Mouse (Mus musculus): Measurements from ENCODE around the gene Cdk17. TPM values are rescaled to one million over a fixed set of nuclear protein-coding genes. Genes with fewer than 3 reads are reported as not detected.
A peak's percentile ranks its signal among the peaks of the same experiment; 100 is the strongest.

The Cdk17 gene
- polyA plus RNA-seq, 1 experiment from 2014 or later: 34.4 TPM

GRCm38 (mm10) chr10:93248416-93248815 lies 87.7 kb downstream of the Cdk17 start:
- Histone ChIP-seq H3K4me2 (ENCODE audit: low read depth, low read length, severe bottlenecking) (no peak overlapping the region), H3K9me3 (ENCODE audit: control insufficient read depth, low read length) (no peaks in the 10 kb centered on the region), H3K36me3 (ENCODE audit: control insufficient read depth, insufficient read depth, low read length) (no peaks in the 10 kb centered on the region), H3K9ac (ENCODE audit: low read length) (no peak overlapping the region), H3K4me1 (replicated peaks; ENCODE audit: control insufficient read depth, insufficient read depth, low read length) (peaks cover 7% of the 10 kb centered on the region; the same call in 1 of the 2 replicates), H3K27me3 (ENCODE audit: control insufficient read depth, insufficient read depth, low read length) (no peaks in the 10 kb centered on the region), H3K4me3 (ENCODE audit: low read depth, low read length) (no peak overlapping the region), H3K27ac (ENCODE audit: low read depth, low read length) (no peak overlapping the region)
- DNase-seq (ENCODE audit: low spot score) (no peak), ATAC-seq (replicated peaks; ENCODE audit: low FRiP score) (no peak)
- WGBS: 84% methylated on average over 8 of the region's 8 CpGs

GRCm38 (mm10) chr10:93249901-93250300 lies 89.2 kb downstream of the Cdk17 start:
- no peak overlapping the region for H3K4me3 ChIP-seq (ENCODE audit: low read depth, low read length)
- H3K27me3 ChIP-seq (ENCODE audit: control insufficient read depth, insufficient read depth, low read length): no peaks in the 10 kb centered on the region
- no peaks in the 10 kb centered on the region for H3K36me3 ChIP-seq (ENCODE audit: control insufficient read depth, insufficient read depth, low read length)
- DNase-seq (ENCODE audit: low spot score) (no peak), ATAC-seq (replicated peaks; ENCODE audit: low FRiP score) (no peak)
- H3K4me2 ChIP-seq (ENCODE audit: low read depth, low read length, severe bottlenecking): no peak overlapping the region
- whole genome bisulfite sequencing: 64% methylated on average over 7 of the region's 7 CpGs
- H3K27ac ChIP-seq (ENCODE audit: low read depth, low read length): no peak overlapping the region
- H3K4me1 ChIP-seq (replicated peaks; ENCODE audit: control insufficient read depth, insufficient read depth, low read length): peaks cover 8% of the 10 kb centered on the region
- no peaks in the 10 kb centered on the region for H3K9me3 ChIP-seq (ENCODE audit: control insufficient read depth, low read length)
- no peak overlapping the region for H3K9ac ChIP-seq (ENCODE audit: low read length)

GRCm38 (mm10) chr10:93250436-93251317 lies 90.0 kb downstream of the Cdk17 start:
- ATAC-seq (replicated peaks; ENCODE audit: low FRiP score) (no peak), DNase-seq (ENCODE audit: low spot score) (no peak)
- no peak overlapping the region for H3K4me3 ChIP-seq (ENCODE audit: low read depth, low read length)
- peaks cover 13% of the 10 kb centered on the region for H3K4me1 ChIP-seq (replicated peaks; ENCODE audit: control insufficient read depth, insufficient read depth, low read length)
- H3K9me3 ChIP-seq (ENCODE audit: control insufficient read depth, low read length): no peaks in the 10 kb centered on the region
- H3K27ac ChIP-seq (ENCODE audit: low read depth, low read length): no peak overlapping the region
- H3K4me2 ChIP-seq (ENCODE audit: low read depth, low read length, severe bottlenecking): no peak overlapping the region
- no peak overlapping the region for H3K9ac ChIP-seq (ENCODE audit: low read length)
- no peaks in the 10 kb centered on the region for H3K36me3 ChIP-seq (ENCODE audit: control insufficient read depth, insufficient read depth, low read length)
- 77% methylated on average over 24 of the region's 24 CpGs for WGBS
- H3K27me3 ChIP-seq (ENCODE audit: control insufficient read depth, insufficient read depth, low read length): no peaks in the 10 kb centered on the region

GRCm38 (mm10) chr10:93251426-93251825 lies 90.8 kb downstream of the Cdk17 start:
- 95% methylated on average over 8 of the region's 8 CpGs for WGBS
- DNase-seq (ENCODE audit: low spot score): no peak
- Histone ChIP-seq H3K4me1 (replicated peaks; ENCODE audit: control insufficient read depth, insufficient read depth, low read length) (peaks cover 14% of the 10 kb centered on the region), H3K36me3 (ENCODE audit: control insufficient read depth, insufficient read depth, low read length) (no peaks in the 10 kb centered on the region), H3K4me3 (ENCODE audit: low read depth, low read length) (no peak overlapping the region), H3K27me3 (ENCODE audit: control insufficient read depth, insufficient read depth, low read length) (no peaks in the 10 kb centered on the region), H3K9me3 (ENCODE audit: control insufficient read depth, low read length) (no peaks in the 10 kb centered on the region), H3K9ac (ENCODE audit: low read length) (no peak overlapping the region), H3K4me2 (ENCODE audit: low read depth, low read length, severe bottlenecking) (no peak overlapping the region), H3K27ac (ENCODE audit: low read depth, low read length) (no peak overlapping the region)
- ATAC-seq (replicated peaks; ENCODE audit: low FRiP score): no peak

- H3K27ac ChIP-seq (ENCODE audit: low read depth, low read length): no peak overlapping the region
- no peak overlapping the region for H3K4me3 ChIP-seq (ENCODE audit: low read depth, low read length)
- no peak for DNase-seq (ENCODE audit: low spot score)
- H3K36me3 ChIP-seq (ENCODE audit: control insufficient read depth, insufficient read depth, low read length): no peaks in the 10 kb centered on the region
- no peaks in the 10 kb centered on the region for H3K27me3 ChIP-seq (ENCODE audit: control insufficient read depth, insufficient read depth, low read length)
- H3K4me2 ChIP-seq (ENCODE audit: low read depth, low read length, severe bottlenecking): no peak overlapping the region
- 93% methylated on average over 2 of the region's 2 CpGs for WGBS
- no peak overlapping the region for H3K9ac ChIP-seq (ENCODE audit: low read length)
- H3K9me3 ChIP-seq (ENCODE audit: control insufficient read depth, low read length): no peaks in the 10 kb centered on the region
- no peak for ATAC-seq (replicated peaks; ENCODE audit: low FRiP score)
- peaks cover 17% of the 10 kb centered on the region for H3K4me1 ChIP-seq (replicated peaks; ENCODE audit: control insufficient read depth, insufficient read depth, low read length)
Measured at GRCm38 (mm10) chr10:93252661-93253060, 92.0 kb downstream of the Cdk17 start.

GRCm38 (mm10) chr10:93253156-93253555 lies 92.5 kb downstream of the Cdk17 start:
- Histone ChIP-seq H3K4me2 (ENCODE audit: low read depth, low read length, severe bottlenecking) (no peak overlapping the region), H3K4me3 (ENCODE audit: low read depth, low read length) (no peak overlapping the region), H3K9ac (ENCODE audit: low read length) (no peak overlapping the region), H3K27ac (ENCODE audit: low read depth, low read length) (no peak overlapping the region), H3K36me3 (ENCODE audit: control insufficient read depth, insufficient read depth, low read length) (no peaks in the 10 kb centered on the region), H3K4me1 (replicated peaks; ENCODE audit: control insufficient read depth, insufficient read depth, low read length) (peaks cover 17% of the 10 kb centered on the region), H3K27me3 (ENCODE audit: control insufficient read depth, insufficient read depth, low read length) (no peaks in the 10 kb centered on the region), H3K9me3 (ENCODE audit: control insufficient read depth, low read length) (no peaks in the 10 kb centered on the region)
- no peak for DNase-seq (ENCODE audit: low spot score)
- WGBS: 95% methylated on average over 6 of the region's 6 CpGs
- ATAC-seq (replicated peaks; ENCODE audit: low FRiP score): no peak

- no peaks in the 10 kb centered on the region for H3K27me3 ChIP-seq (ENCODE audit: control insufficient read depth, insufficient read depth, low read length)
- H3K36me3 ChIP-seq (ENCODE audit: control insufficient read depth, insufficient read depth, low read length): no peaks in the 10 kb centered on the region
- H3K4me3 ChIP-seq (ENCODE audit: low read depth, low read length): no peak overlapping the region
- WGBS: 15% methylated on average over 13 of the region's 13 CpGs
- peaks cover 15% of the 10 kb centered on the region for H3K4me1 ChIP-seq (replicated peaks; ENCODE audit: control insufficient read depth, insufficient read depth, low read length)
- ATAC-seq (replicated peaks; ENCODE audit: low FRiP score) (peak; percentile 45; the same call in 1 of the 2 replicates), DNase-seq (ENCODE audit: low spot score) (peak; percentile 56)
- H3K9ac ChIP-seq (ENCODE audit: low read length): peak overlapping the region; percentile 50
- no peaks in the 10 kb centered on the region for H3K9me3 ChIP-seq (ENCODE audit: control insufficient read depth, low read length)
- H3K4me2 ChIP-seq (ENCODE audit: low read depth, low read length, severe bottlenecking): 0 out of 2 replicates have a peak overlapping the region, but pooled peaks have one; percentile 27
- H3K27ac ChIP-seq (ENCODE audit: low read depth, low read length): peak overlapping the region; percentile 62
Measured at GRCm38 (mm10) chr10:93255294-93255693, 94.6 kb downstream of the Cdk17 start.

- H3K4me2 ChIP-seq (ENCODE audit: low read depth, low read length, severe bottlenecking): no peak overlapping the region
- H3K27me3 ChIP-seq (ENCODE audit: control insufficient read depth, insufficient read depth, low read length): no peaks in the 10 kb centered on the region
- H3K4me1 ChIP-seq (replicated peaks; ENCODE audit: control insufficient read depth, insufficient read depth, low read length): peaks cover 24% of the 10 kb centered on the region
- ATAC-seq (replicated peaks; ENCODE audit: low FRiP score): no peak
- WGBS: 85% methylated on average over 5 of the region's 5 CpGs
- no peak overlapping the region for H3K9ac ChIP-seq (ENCODE audit: low read length)
- no peak overlapping the region for H3K4me3 ChIP-seq (ENCODE audit: low read depth, low read length)
- H3K9me3 ChIP-seq (ENCODE audit: control insufficient read depth, low read length): no peaks in the 10 kb centered on the region
- DNase-seq (ENCODE audit: low spot score): no peak
- no peak overlapping the region for H3K27ac ChIP-seq (ENCODE audit: low read depth, low read length)
- no peaks in the 10 kb centered on the region for H3K36me3 ChIP-seq (ENCODE audit: control insufficient read depth, insufficient read depth, low read length)
Measured at GRCm38 (mm10) chr10:93259826-93260225, 99.2 kb downstream of the Cdk17 start.
